Mouse (Mus musculus): Measurements from ENCODE around the gene BC005537.

DNA sequence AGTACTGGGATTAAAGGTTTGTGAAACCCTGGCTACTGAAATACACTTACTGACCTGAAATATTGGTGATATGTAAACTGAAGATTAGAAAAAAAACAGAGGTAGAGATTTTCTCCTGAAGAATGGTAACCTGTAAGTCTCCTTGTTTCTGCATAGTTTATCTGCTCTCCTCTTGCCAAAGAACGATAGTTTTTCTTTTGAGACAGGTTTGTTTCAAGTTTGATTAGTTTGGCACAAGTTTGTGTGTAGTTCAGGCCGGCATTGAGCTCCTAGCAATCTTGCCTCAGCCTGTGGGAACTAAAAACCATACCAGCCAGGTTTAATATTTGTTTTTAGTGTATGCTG is 31.3 kb downstream of the BC005537 start:
- TF ChIP-seq CTCF (IDR thresholded peaks at IDR 0.05; ENCODE audit: low read depth, low read length) (no peak), POLR2A (IDR thresholded peaks at IDR 0.05; ENCODE audit: extremely low read depth, insufficient read depth, low read length) (no peak)
